Comparison of ENCODE assay signal across 21 mouse cellular contexts in the genomic region with DNA sequence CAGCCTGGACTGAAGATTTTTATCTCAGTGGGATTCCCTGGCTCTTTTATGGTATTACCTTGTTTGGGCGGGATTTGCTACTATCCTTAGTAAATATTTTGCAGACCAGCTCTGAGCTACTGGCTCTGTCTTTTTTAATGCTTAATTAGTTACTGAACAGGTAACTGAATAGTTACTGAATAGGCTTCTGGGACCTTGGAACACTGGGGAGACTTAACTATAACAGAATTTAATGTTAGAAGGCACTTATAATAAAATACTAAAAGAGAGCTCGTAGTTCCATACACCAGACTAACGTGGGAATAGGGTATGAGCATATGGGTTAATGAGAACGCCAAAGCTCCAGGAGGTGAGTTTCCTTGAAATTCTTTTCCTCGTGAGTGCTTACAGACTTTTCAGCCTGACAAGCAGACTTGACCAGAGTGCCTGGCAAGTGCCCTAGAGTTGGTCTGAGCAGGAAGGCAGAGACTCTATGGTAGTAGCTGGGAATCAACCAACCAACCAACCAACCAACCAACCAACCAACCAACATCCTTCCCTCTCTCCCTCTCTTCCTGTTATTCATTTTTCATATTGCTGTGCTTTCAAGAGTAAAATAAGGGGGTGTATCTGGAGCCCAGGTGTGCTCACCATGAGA. TPM values are rescaled to one million over a fixed set of nuclear protein-coding genes. Genes with fewer than 3 reads are reported as not detected.
DNase-seq lines count a peak whose midpoint lies in the region; ATAC-seq lines count a peak whose summit lies in the region.
"Had no signal": no experiment of that assay in that cellular context is flagged by ENCODE, and none has a peak within 500 bp of the region (broad histone marks: within the 10 kb centered on the region; RNA-seq: fewer than 3 reads in every experiment).

No protein-coding gene starts in this region.

- H3K36me3 ChIP-seq in kidney, embryonic 16.5 days (ENCODE audit: insufficient read depth, low read length), result peaks cover 8% of the 10 kb centered on the region

- no peak overlapping the region for H3K9ac ChIP-seq in kidney, embryonic 16.5 days (replicated peaks; ENCODE audit: low read length)
- H3K9ac ChIP-seq: embryonic facial prominence, embryonic 13.5 days; forebrain, embryonic 13.5 days; forebrain, postnatal 0 days; hindbrain, embryonic 12.5 days had no signal

- 66% methylated on average over 5 of the region's 5 CpGs for WGBS in kidney, embryonic 16.5 days

- no peaks in the 10 kb centered on the region for H3K9me3 ChIP-seq in kidney, embryonic 16.5 days (ENCODE audit: low read length)
- H3K9me3 ChIP-seq: embryonic facial prominence, embryonic 13.5 days; forebrain, embryonic 13.5 days; hindbrain, embryonic 12.5 days had no signal

- no peaks in the 10 kb centered on the region for H3K4me1 ChIP-seq in kidney, embryonic 16.5 days (ENCODE audit: insufficient read depth, low read length)
- H3K4me1 ChIP-seq: embryonic facial prominence, embryonic 13.5 days; forebrain, embryonic 13.5 days; hindbrain, embryonic 12.5 days had no signal

- no peaks in the 10 kb centered on the region for H3K27me3 ChIP-seq in kidney, embryonic 16.5 days (ENCODE audit: insufficient read depth, low read length)
- H3K27me3 ChIP-seq: CH12.LX; embryonic facial prominence, embryonic 13.5 days; forebrain, embryonic 13.5 days; hindbrain, embryonic 12.5 days; Patski had no signal

- H3K4me2 ChIP-seq in kidney, embryonic 16.5 days (replicated peaks; ENCODE audit: low read depth, low read length), result no peak overlapping the region
- H3K4me2 ChIP-seq: embryonic facial prominence, embryonic 13.5 days; forebrain, embryonic 13.5 days; hindbrain, embryonic 12.5 days had no signal

- H3K4me3 ChIP-seq in kidney, embryonic 16.5 days (ENCODE audit: low read length), result no peak overlapping the region
- H3K4me3 ChIP-seq: embryonic facial prominence, embryonic 13.5 days; forebrain, embryonic 13.5 days; hindbrain, embryonic 12.5 days had no signal

- peak; percentile 71 for ATAC-seq in kidney, embryonic 16.5 days (ENCODE audit: low FRiP score, low TSS enrichment)
- ATAC-seq: activated CD4-positive, CD25-positive, alpha-beta regulatory T cell, adult 4 months; forebrain, embryonic 13.5 days; forebrain, postnatal 0 days; Patski had no signal

- DNase-seq in kidney, adult 18-20 months, result peak; percentile 41
- DNase-seq in kidney, postnatal 10 days, result no peak
- DNase-seq in kidney, adult 8-10 months, result peak; percentile 45 to 65
- peak; percentile 37 to 41 for DNase-seq in kidney, postnatal 36 days
- no peak for DNase-seq in layer of hippocampus, postnatal 10 days (ENCODE audit: low spot score in 2 of 2)
- DNase-seq in cerebellum, adult 11 months, result no peak
- DNase-seq: adrenal gland, postnatal 14 days; cerebellum, adult 18-20 months; cerebellum, adult 9-11 months; cerebellum, postnatal 36 days; forebrain, postnatal 0 days; gastrocnemius, postnatal 25 days; heart, postnatal 10 days; heart, postnatal 4 days had no signal

- peak overlapping the region; percentile 83 for H3K27ac ChIP-seq in kidney, embryonic 16.5 days (ENCODE audit: low read length)
- H3K27ac ChIP-seq: embryonic facial prominence, embryonic 13.5 days; forebrain, embryonic 13.5 days; hindbrain, embryonic 12.5 days had no signal

RNA-seq across cellular contexts. Expression of a gene that starts 59.3 kb away (rescaled TPM):
- polyA plus RNA-seq in kidney, embryonic 16.5 days (2015; fragmentation: Nextera tagmentation; extraction: Ambion mirVana), result 11.9 and 14.6 TPM in 2 replicates
- total RNA-seq in layer of hippocampus, postnatal 10 days (2021), result 10 to 100 TPM; 17.7 to 20.4 TPM

Comparison
In these comparisons a context has a peak if more than half of its experiments do, and no peak if none do; other contexts are left out.
1. DNase-seq: peak in kidney, adult 18-20 months (single experiment), kidney, adult 8-10 months (2 of 2) and kidney, postnatal 36 days (2 of 2); none in kidney, postnatal 10 days (single experiment), layer of hippocampus, postnatal 10 days (0 of 2) and cerebellum, adult 11 months (single experiment).